Mouse (Mus musculus) G1E (cell line): Measurements from ENCODE around the gene Mxi1. TPM values are rescaled to one million over a fixed set of nuclear protein-coding genes. Genes with fewer than 3 reads are reported as not detected.
"Not testable (repeated sequence)": the region's sequence is repeated elsewhere in the genome, so short reads cannot be mapped to it uniquely, and the experiment has no call there.

ENCODE experiments used
- ATAC-seq: 2 replicates; pipeline ENCODE4 v1.8.0; 2016; ENCODE audit warnings: mild to moderate bottlenecking; ENCODE audit not compliant: insufficient number of reproducible peaks, poor library complexity, low FRiP score, severe bottlenecking; ENCODE audit errors: extremely low read depth
- DNase-seq: peaks from one replicate; pipeline ENCODE4 v3.0.0; 2012; ENCODE audit warnings: low spot score
- H3K27me3 ChIP-seq: 2 replicates; pipeline ENCODE4 v1.6.1; 2012; ENCODE audit warnings: mild to moderate bottlenecking, low read length, inconsistent platforms; ENCODE audit not compliant: insufficient read depth
- H3K36me3 ChIP-seq: replicated peaks from 2 replicates; pipeline ENCODE3; 2012; ENCODE audit warnings: mild to moderate bottlenecking, inconsistent platforms
- H3K4me1 ChIP-seq: 2 replicates; pipeline ENCODE4 v1.6.1; 2012; ENCODE audit warnings: low read depth, low read length, inconsistent platforms, mixed read lengths; ENCODE audit not compliant: insufficient read depth
- H3K4me3 ChIP-seq: 2 replicates; pipeline ENCODE4 v1.5.1; 2012; ENCODE audit warnings: low read depth, mild to moderate bottlenecking, inconsistent platforms, low read length, moderate library complexity, mixed read lengths
- H3K9me3 ChIP-seq: replicated peaks from 2 replicates; pipeline ENCODE4 v1.6.1; 2012; ENCODE audit warnings: inconsistent platforms
- CTCF ChIP-seq: IDR thresholded peaks from 2 replicates; pipeline ENCODE4 v1.5.1; 2012; ENCODE audit warnings: low read depth, low read length, inconsistent platforms, mixed read lengths
- GATA1 ChIP-seq: IDR thresholded peaks from 2 replicates; pipeline ENCODE4 v1.6.1; 2012; ENCODE audit warnings: borderline replicate concordance, low read length, inconsistent platforms, mixed read lengths
- GATA2 ChIP-seq: IDR thresholded peaks from 2 replicates; pipeline ENCODE4 v1.6.1; 2012; ENCODE audit warnings: low read depth, low read length, inconsistent platforms, borderline replicate concordance
- POLR2AphosphoS5 ChIP-seq: IDR thresholded peaks from 2 replicates; pipeline ENCODE4 v1.6.1; 2012; ENCODE audit warnings: low read depth, low read length, inconsistent platforms; ENCODE audit not compliant: insufficient replicate concordance
- TAL1 ChIP-seq: conservative IDR thresholded peaks from 2 replicates; pipeline ENCODE4 v1.6.1; 2012; ENCODE audit warnings: low read depth, low read length, inconsistent platforms, mixed read lengths
- polyA plus RNA-seq: library from polyadenylated mRNA; stranded (reverse); fragments of >175 nt; gene quantifications from 2 replicates; pipeline ENCODE4 v1.2.3, GENCODE M21; 2012
- total RNA-seq, 2 experiments: library from RNA; stranded (forward) in 1 of 2; stranded (reverse) in 1 of 2; fragments of 200-1000 nt in 1 of 2; fragments of >200 nt in 1 of 2; fragmentation: Nextera tagmentation in 1 of 2; gene quantifications; 2 replicates each; pipeline ENCODE4 v1.2.3; 2014 to 2017

Gene Mxi1
- total and polyA plus RNA-seq, 3 experiments: 20.5 to 74.6 (median 47.1) TPM

DNA sequence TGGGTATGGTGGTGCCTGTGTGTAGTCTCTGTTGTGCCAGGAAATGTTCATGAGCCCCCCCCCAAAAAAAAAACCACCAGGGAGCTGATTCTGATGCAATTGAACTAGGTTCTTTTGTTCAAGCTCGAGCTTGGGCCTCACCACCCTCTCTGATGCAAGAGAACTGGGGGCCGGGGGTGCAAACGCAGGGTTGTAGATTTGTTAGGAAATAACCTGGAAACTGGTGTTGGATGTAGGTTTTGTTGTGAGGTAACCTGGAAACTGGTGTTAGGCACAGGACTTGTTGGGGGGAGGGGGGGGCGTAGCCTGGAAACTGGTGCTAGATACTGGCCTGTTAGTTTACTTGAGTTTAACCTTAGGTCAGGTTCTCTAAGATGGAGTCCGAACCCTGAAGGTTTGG lies 81.5 kb downstream of the Mxi1 start:
- no peak for DNase-seq
- no peaks in the 10 kb centered on the region for H3K9me3 ChIP-seq
- H3K4me3 ChIP-seq: peak overlapping the region; percentile 96
- no peak for ATAC-seq
- peaks cover 52% of the 10 kb centered on the region for H3K4me1 ChIP-seq
- TF ChIP-seq CTCF: no peak
- no peak for TF ChIP-seq GATA2
- TF ChIP-seq GATA1: no peak
- no peak for TF ChIP-seq POLR2AphosphoS5
- TF ChIP-seq TAL1: no peak
- H3K27me3 ChIP-seq: no peaks in the 10 kb centered on the region
- H3K36me3 ChIP-seq: peaks cover 40% of the 10 kb centered on the region

DNA sequence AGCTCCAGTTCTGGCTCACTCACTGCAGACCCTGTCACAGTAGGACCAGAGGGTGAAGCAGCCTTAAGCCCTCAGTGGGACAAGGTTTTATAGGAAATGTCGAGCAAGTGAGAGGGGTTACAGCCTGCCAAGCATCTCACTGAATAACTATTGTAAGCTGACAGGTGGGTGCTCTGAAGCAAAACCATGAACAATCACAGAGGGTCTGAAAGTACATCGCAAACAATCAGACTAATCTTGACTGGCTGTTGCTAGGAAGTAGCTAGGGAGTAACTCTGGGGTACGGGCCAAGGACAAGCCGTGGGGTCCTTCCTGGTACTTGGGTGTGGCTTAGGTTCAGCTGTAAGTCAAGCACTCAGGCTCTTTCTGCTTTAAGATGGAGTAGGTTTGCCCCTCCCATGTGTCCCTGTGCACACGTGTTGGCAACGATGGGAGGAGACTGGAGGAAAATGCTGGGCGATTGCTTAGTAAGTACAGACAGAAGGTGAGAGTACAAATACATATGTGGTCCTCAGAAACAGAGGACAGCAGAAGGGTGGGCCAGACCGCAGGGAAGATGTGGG lies 82.5 kb downstream of the Mxi1 start:
- H3K27me3 ChIP-seq: no peaks in the 10 kb centered on the region
- no peaks in the 10 kb centered on the region for H3K9me3 ChIP-seq
- H3K4me3 ChIP-seq: no peak overlapping the region; the same call in 1 of the 2 replicates
- peaks cover 41% of the 10 kb centered on the region for H3K4me1 ChIP-seq
- ATAC-seq (no peak), DNase-seq (no peak)
- H3K36me3 ChIP-seq: peaks cover 29% of the 10 kb centered on the region
- TF ChIP-seq CTCF: no peak
- TF ChIP-seq POLR2AphosphoS5: no peak
- TF ChIP-seq TAL1: no peak
- no peak for TF ChIP-seq GATA2
- TF ChIP-seq GATA1: no peak

DNA sequence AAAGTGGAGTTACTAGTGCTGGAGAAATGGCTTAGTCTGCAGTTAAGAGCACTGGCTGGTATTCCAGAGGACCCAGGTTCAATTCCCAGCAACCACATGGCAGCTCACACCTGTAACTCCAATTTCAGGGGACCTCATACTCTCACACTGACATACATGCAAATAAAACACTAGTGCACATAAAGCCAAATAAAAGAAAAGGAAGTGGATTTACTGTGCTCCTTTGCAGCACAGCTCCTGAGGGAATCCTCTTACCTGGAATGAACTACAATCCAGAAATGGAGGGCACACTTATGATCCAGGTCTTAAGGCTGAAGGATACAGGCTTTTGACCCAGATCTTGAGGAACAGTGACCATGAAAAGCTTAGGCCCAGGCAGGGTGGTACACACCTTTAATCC lies 83.3 kb downstream of the Mxi1 start:
- H3K9me3 ChIP-seq: no peaks in the 10 kb centered on the region
- H3K27me3 ChIP-seq: no peaks in the 10 kb centered on the region
- DNase-seq: no peak
- ATAC-seq: no peak
- H3K4me3 ChIP-seq: no peak overlapping the region
- TF ChIP-seq GATA2 (no peak), GATA1 (no peak), POLR2AphosphoS5 (no peak), TAL1 (no peak), CTCF (no peak)
- H3K4me1 ChIP-seq: peaks cover 34% of the 10 kb centered on the region
- H3K36me3 ChIP-seq: peaks cover 21% of the 10 kb centered on the region

DNA sequence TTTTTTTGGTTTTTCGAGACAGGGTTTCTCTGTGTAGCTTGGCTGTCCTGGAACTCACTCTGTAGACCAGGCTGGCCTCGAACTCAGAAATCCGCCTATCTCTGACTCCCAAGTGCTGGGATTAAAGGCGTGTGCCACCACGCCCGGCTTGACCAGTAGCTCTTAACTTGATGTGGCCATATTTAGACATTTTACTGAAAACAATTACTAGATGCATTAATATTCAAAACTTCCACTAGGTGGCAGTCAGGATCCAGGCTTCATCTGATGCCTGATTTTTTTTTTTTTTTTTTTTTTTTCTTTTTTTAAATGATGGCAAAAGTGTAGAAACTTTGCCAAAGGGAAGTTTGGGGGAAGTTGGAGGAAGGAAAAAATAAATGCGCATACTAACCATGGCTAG lies 84.2 kb downstream of the Mxi1 start:
- no peak overlapping the region for H3K4me3 ChIP-seq
- ATAC-seq: no peak

DNA sequence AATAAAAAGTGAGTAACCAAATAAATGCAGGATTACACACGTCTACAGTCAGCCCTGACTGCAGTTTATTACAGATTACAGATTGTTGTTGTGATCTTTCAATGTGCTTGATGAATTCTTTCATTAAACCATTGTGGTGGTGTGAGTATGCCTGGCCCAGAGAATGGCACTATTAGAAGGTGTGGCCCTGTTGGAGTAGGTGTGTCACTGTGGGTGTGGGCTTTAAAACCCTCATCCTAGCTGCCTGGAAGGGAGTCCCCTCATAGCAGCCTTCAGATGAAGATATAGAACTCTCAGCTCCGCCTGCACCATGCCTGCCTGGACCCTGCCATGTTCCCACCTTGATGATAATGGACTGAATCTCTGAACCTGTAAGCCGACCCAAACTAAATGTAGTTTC lies 84.6 kb downstream of the Mxi1 start:
- H3K9me3 ChIP-seq, H3K4me3 ChIP-seq, H3K27me3 ChIP-seq, DNase-seq, ATAC-seq: not testable (repeated sequence)
- peaks cover 18% of the 10 kb centered on the region for H3K36me3 ChIP-seq
- H3K4me1 ChIP-seq: peaks cover 30% of the 10 kb centered on the region

More for the DNA sequence above, 84.2 kb downstream of the Mxi1 start:
- H3K27me3 ChIP-seq: peaks cover 4% of the 10 kb centered on the region; the same call in 1 of the 2 replicates
- TF ChIP-seq GATA1: no peak
- TF ChIP-seq POLR2AphosphoS5: no peak
- TF ChIP-seq GATA2: no peak
- no peak for TF ChIP-seq TAL1
- peak; percentile 11; the same call in 1 of the 2 replicates for TF ChIP-seq CTCF
- DNase-seq: no peak
- peaks cover 18% of the 10 kb centered on the region for H3K36me3 ChIP-seq
- no peaks in the 10 kb centered on the region for H3K9me3 ChIP-seq
- peaks cover 30% of the 10 kb centered on the region for H3K4me1 ChIP-seq

DNA sequence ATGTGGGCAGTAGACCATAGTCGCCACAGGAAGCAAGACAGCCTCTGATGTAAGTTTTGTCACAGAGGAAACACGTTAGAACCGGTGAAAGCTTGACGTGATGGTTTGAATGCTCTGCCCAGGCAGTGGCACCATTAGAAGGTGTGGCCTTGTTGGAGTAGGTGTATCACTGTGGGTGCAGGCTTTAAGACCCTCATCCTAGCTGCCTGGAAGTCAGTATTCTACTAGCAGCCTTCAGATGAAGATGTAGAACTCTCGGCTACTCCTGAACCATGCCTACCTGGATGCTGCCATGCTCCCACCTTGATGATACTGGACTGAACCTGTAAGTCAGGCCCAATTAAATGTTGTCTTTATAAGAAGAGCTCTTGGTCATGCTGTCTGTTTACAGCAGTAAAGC lies 85.5 kb downstream of the Mxi1 start:
- H3K4me1 ChIP-seq: peaks cover 30% of the 10 kb centered on the region
- peaks cover 18% of the 10 kb centered on the region for H3K36me3 ChIP-seq
- not testable (repeated sequence) for DNase-seq, ATAC-seq, H3K9me3 ChIP-seq, H3K27me3 ChIP-seq, H3K4me3 ChIP-seq
